Mouse (Mus musculus): ENCODE data around the gene Them7.

Them7 gene

DNA sequence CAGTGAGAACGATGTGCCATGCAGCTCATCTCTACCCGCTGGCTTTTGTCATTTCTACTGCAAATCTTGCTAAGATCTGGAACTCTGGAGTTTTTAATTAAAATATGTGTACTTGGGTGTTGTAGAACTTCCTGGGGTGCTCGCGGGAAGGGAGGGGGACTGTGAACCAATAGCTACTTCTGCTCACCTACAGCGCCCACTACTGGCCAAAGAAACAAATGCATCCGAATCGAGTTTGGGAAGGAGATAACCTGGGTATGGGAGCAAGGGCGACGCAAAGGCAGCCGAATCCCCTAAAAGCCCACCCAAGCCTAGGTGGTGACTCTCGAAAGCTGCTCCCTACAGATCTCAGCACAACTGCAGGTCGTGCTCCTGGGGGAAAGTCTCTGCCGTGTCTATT is 87.3 kb downstream of the Them7 start:
- DNase-seq (ENCODE audit: low spot score) = no peak

DNA sequence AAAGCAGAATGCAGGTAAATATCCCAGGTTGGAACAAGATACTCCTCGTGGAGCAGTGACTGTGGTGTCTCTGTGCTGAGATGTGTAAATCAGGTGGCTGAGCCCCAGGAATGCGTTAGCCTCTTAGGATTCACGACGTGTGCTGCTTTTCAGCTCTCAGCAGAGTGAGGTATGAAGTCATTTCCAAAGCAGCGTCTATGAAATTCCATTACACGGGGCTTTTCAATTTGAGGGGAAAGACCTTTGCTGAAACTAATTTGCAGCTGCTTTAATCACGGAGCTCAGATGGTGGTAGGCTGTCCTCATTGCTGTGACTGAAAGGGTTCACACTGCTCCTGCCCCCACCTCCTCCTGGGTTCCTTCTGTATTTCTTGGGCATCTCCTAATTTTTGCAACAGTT is 87.9 kb downstream of the Them7 start:
- DNase-seq (ENCODE audit: low spot score) = no peak

DNA sequence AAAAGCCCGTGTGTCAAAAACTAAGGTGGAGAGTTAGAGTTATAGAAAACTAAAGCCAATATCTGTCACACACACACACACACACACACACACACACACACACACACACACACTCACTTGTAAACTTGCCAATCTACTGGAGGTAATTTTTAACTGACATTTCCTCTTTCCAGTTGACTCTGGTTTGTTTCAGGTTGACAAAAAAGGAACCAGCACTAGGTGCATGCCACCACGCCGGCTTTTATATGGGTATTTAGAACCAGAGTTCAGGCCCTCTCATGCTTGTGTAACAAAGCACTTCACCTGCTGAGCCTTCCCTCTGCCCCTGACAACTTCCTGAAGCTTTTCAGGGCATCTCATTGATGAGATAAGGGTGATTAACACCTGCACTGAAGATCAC is 89.0 kb downstream of the Them7 start:
- DNase-seq (ENCODE audit: low spot score) = no peak

DNA sequence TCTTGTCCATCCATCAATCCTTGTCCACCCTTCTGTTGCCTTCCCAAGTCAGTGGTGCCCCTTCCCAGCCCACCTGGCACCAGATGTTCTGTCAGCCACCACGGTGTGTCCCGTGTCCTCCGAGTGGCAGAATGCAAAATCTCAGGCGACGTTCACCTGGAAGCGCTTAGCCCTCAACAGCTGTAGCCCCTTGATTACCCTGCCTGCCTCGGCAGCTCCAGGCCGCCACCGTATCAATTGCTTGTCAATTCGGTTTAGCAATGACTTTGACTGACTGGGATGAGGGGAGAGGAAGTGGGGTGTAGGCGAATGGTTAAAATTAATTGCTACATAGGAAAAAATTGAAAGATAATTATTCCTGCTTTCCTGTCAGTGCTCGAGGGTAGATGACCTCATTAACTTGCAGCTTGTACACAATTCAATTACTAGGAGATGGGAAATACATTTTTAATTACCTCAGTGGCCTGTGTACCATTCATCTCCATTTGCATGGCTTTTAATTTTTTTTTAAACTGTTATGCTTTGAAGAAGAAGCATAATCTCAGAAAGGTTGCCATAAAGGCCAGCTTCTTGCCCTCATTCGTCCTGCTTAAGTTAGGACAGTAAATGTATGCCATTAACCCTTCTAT is 93.5 kb downstream of the Them7 start:
- no peak for DNase-seq (ENCODE audit: low spot score)

DNA sequence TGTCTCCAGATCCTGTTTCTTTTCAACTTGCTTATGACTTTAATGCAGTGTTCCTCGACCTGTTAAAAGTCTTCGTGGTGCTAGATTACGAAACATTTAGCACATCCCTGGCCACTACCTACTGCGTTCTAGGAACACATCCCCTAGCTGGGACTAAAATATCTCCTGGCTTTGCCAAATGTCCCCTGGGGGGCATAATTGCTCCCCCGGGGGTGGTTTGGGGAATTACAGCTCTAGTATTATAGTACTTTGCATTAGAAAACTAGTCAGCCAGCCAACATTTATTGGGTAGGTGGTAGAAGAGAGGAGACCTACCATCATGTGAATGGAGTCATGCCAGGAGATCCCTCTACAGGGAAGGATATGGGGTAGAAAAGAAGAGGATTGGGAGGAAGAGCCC is 101.9 kb downstream of the Them7 start:
- DNase-seq (ENCODE audit: low spot score) = no peak

DNA sequence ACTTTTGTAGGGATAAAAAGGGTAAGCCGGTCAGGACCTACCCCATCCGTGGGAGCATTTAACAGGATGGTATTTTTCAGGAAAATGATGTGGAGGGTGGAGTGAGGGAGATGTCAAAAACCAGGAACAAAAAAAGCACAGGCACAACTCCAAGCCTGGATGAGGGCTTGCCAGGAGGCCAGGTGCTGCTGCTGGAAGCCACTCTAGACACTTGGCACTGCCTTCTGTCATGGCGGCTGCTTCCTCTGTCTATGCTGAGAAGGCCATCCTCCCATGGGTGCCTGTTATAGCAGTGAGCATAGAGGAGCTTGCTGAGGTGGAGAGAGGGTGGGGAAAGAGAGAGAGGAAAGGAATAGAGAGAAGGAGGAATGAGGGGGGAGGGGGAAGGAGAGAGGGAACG is 105.9 kb downstream of the Them7 start:
- DNase-seq (ENCODE audit: low spot score) = no peak

DNA sequence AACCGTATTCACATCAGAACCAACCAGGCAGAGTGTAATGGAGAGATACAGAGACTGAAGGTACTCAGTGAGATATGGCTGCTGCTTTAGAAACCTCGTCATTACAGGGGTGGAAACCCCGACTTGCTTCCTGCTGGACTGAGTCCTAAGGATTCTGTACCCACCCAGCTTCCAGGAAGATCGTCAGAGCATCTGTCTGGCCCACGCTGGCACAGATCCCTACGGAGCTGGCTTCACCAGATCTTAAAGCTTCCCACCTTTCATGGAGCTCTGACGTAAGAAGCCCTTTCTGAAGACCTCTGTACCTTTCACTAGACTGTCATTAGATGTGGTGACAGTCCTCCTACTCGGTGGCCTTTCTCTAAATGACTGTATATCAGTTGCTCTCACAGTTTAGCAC is 109.0 kb downstream of the Them7 start:
- DNase-seq (ENCODE audit: low spot score) = no peak

DNA sequence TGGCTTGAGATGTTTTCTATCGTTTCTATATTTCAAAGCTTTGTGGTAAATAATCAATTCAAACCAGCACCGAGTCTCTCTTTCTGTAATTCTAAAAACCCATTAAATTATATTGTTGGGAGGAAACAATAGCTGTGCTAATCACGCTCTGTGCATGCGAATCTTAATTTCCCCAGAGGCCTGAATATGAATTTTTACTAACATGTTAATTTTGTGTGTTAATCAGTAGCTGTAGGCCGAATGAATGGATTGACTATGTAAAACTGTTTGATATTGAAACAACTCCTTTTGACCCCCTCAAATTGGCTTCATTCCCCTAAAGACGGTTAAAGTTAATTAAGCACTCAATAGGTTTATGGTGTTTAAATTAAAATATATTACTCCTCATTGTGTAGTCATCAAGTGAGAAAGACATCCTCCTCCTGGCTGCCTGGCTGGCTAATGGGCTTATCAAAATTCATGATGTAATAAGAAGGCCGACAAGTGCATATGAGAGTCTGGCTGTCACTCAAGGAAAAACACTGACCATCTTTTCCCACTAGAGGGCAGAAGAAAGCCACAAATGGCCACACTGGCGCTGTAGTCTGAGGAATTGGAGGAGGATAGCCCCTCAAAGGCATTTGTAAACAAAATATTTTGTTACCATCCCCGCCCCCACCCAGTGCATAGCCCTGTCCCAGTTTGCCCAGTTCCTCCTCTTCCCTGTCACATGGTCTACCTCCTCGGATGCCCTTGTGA is 110.0 kb downstream of the Them7 start:
- DNase-seq (ENCODE audit: low spot score) = no peak

DNA sequence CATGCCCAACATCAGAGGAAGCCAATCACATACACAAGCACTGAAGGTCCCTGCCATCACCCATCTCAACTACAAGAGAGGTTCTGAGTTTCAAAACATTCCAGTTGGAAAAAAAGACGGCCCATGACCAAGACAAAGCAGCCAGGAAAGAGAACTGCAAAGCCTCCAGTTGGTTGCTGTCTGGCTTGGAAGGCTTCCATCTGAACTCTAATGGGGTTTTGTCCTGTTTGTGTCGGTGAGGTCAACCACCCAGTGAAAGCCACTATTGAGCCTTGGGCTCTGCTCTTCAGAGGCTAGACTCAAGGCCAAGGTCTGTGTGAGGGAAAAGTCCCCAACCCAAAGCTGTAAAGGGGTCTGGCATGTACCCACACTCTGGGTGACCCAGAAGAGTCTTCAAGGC is 111.5 kb downstream of the Them7 start:
- no peak for DNase-seq (ENCODE audit: low spot score)

DNA sequence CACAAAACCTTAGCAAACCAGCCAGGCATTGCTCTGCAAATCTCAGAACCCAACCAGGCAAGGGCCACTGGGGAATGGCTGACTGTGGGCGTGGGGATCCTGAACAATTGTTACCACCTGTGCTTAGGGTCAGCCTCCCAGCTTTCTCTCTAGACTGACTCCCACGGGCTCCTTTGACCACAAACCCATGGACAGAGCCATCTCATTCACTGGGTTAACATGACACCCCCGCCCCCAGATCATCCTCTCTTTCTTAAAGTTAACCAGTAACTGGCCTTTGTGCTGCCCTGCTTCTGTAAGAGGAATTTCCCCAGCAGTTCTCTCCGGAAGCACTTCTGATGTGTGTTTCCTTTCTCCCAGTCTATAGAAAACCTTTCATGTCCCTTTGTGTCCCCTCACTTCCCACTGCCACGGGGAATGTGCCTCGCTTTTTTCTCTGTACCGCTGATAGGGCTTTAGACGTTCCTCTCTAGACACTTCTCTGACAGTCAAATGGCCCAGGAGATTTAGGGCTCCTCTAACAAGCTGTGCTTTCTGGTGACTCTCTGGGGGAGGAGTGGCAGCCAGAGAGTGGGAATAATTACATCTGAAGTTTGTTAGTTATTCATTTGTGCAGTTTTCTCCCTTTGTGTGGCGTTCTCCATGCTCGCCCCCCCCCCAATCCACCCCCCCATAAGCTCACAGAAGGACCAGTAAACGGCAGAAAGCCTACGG is 112.4 kb downstream of the Them7 start:
- no peak for DNase-seq (ENCODE audit: low spot score)

DNA sequence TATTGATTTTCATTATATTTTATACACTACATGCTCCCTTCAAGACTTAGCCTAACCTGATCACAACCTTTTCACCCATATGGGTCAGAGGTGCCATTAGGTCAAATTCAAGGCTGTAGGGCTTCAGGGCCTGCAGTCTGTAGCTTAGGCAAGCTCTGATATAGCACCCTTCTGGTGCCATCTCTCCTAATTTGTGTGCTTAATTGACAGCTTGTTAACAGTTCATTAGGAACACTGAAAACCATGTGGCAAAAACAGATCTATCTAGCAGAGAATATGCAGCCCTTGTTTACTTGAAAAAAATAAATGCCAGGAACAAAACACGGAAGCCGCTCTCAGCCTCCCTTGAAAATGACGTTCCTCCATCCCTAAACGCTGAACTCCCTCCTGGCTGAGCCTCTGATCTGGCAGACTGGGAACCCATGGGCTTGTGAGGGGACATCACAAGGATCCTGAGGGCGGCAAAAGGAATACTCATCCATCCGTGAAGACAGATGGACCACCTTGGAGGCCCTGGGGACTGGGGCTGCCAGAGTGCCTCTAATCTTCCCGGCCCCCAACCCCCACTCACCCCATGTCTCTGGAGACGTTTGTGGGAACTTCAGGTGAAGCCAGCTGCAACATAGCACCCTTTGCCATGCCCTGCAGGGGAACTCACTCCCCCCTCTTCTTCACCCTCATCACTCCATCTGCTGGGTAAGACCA is 113.2 kb downstream of the Them7 start:
- no peak for DNase-seq (ENCODE audit: low spot score)

DNA sequence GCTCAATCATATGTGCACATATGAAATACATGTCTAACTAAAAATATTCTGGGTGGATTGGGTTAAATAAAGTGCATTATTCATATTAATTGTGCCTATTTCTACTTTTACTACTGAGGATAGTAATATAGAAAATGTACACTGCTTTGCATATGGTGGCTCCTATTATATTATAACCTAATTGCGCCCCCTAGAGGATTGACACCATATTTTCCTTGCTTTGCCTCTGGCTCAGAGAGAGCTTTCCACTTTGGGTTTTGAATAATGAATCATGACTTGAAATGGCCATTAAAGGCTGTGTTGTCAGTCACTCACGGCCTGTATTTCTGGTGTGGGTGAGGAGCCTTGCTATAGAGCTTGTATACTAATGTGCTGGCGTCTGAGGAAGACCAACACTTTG is 115.9 kb downstream of the Them7 start:
- DNase-seq (ENCODE audit: low spot score) = no peak

DNA sequence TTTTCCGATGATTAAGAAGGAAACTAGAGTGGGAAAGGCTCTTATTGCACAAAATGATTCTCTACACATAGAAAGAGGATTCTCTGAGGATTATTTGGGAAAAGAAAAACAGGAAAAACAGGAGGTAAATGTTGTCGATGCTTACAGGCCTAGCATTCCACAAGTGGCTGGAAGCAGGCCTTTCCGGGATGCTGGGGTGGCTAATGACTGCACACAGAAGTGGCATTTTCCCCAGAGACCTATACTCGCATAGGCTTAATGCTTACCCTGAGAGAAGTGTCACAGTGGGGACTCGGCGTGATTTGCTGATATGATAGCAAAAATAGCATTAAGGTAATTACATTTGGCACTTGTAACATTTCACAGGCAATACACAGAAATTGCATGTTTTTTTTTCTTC is 124.8 kb downstream of the Them7 start:
- no peak for DNase-seq (ENCODE audit: low spot score)

DNA sequence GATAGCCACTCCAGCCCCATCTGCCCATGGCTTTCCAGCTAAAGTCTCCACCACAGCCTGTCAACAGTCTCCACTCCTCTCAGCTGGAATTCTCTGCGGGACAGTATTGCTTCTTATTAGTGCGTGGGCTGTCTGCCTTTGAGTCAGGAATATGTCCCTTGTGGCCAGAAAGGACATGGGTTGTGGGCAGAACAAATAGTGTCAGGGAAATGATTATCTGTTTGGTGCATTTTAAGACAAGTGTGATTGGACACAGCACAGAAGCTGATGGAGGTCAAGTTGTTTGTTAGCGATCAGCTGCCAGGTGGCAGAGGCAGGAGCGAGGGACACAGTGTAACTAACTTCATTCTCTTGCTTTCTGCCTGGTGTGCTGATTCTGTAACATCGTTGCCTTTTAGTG is 132.7 kb downstream of the Them7 start:
- no peak for DNase-seq (ENCODE audit: low spot score)

DNA sequence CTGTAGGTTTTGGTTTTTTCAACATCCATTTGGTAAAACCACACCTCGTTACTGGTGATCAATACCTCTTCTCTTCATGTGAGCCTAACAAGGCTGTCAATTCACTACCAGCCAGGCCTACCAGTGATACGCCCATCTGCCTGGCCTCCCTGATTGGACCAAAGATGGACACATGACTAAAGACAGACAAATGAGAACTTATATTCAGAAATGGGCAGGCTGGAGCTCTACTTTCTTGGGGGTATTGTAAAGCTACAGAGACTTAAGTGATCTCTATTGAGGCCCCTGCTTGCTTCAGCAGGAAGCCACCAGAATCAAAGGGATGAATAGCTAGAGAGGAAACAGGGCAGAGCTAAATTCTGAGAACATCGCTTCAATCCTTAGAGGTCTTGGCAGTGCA is 133.9 kb downstream of the Them7 start:
- DNase-seq (ENCODE audit: low spot score) = no peak

DNA sequence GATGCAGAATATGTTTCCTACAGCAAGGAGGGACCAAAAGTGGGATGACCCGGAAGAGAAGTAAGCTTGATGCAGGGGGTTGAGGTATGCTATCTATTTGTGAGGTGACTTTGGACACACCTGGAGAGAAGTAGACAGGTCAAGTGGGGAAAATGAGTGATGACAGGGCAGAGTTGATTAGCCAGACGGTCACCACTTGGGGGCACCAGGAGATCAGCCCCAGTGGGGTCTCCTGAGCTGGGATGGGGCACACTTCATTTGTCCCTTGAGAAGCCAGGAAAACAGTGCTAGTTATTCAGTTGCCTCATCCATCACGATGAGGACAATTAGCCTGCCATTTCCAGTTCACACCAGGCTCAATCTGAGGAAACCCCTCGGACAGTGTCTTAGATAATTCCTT is 143.5 kb downstream of the Them7 start:
- no peak for DNase-seq (ENCODE audit: low spot score)

DNA sequence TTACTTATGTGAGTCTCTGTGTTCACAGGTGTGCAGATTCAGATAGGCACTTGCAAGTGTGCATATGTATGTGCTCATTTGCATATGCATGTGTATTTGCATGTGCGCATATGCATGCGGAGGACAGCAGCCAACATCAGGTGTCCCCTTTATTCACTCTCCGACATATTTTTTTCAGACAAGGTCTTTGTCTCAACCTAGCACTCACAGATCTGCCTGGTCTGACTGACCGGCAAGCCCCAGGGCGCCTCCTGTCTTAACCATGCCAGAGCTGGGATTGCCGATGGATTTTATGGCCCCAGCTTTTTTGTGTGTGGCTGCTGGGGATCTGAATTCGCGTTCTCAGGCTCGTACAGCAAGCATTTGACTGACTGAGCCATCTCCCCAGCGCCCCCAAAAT is 146.1 kb downstream of the Them7 start:
- DNase-seq (ENCODE audit: low spot score) = no peak

DNA sequence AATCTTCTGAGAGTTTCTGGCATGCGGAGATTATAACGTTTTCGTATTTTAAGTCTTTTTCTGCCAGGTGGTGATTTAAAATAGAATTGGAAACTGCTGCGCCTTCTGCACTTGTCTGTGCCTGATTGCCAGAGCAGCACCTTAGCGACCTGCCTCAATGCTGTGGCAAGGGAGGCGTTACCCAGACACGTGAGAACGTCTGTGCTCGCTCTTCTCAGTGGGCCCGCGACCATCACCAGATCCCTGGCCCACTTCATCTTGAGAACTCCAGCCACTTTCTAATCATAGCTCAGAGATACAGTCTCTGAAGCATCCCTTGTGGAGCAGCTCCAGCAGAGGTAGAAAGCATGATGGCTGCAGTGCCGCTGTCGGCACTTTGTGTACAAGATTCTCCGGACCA is 146.6 kb downstream of the Them7 start:
- DNase-seq (ENCODE audit: low spot score) = no peak

DNA sequence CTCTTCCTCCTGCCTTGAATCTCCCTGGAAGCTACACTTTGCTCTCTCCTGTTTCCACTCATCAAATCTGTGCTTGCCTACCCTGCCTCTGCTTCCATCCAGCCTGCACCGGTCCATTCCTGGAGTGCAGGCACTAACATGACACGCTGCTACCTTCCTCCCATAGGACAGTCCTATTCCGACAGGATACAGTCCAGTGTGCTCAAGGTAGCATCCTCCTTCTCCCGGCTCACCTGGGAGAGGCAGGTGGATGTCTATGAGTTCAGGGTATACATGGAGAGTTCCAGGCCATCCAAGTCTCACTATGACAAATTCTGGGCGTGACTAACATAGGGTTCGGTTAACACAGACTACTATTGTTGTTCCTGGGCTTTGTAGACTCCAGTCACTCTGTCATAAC is 148.0 kb downstream of the Them7 start:
- DNase-seq (ENCODE audit: low spot score) = no peak

DNA sequence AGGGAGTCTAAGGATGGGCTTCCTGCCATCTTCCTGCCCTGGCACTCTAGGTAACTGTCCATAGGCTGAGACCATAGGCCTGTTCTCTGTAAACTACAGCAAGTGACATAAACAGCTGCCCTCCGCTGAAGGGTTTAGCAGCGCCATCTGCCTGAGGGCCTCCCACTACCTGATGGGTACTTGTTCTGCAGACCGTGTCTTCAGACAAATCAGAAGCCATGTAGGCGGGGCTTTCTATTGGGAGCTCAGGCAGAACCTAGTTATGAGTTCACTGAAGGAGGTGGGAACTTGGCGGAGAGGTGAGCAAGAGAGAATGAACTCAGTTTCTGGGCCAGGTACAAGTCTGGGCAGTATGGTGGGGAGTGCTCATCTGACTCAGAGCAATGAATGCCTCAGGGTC is 148.6 kb downstream of the Them7 start:
- no peak for DNase-seq (ENCODE audit: low spot score)

DNA sequence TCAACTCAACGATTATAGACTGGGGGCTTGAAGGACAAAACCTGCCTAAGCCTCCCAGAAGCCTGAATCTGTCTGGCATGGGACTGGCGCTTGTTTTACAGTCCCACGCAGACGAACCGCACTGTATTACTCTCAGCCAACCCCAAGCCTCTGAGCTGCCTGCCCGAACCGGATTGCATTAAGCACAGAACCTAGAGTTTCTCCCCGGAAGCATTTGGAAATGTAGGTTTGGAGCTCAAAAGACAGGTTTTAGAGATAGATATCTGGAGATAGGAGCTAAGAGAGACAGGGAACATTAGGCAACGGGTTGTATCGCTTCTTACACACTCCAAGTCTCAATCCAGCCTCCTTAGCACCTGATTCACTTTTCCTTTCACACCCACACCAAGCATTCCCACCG is 149.5 kb downstream of the Them7 start:
- no peak for DNase-seq (ENCODE audit: low spot score)

DNA sequence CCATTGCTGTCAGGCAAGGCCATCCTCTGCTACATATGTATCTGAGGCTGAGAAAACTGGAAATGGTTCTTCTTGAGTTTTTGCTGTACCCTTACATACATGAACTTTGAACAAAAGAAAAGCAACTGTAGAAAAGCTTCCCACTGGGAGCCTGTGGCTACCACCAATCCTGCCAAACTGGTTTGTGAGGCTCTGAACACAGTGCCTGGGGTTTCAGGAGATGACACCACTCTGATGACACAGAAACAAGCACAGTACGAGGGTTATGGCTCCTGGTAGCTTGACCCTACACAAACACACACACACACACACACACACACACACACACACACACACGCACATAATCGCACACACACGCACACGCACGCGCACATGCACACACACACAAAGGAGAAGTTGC is 151.1 kb downstream of the Them7 start:
- no peak for DNase-seq (ENCODE audit: low spot score)

DNA sequence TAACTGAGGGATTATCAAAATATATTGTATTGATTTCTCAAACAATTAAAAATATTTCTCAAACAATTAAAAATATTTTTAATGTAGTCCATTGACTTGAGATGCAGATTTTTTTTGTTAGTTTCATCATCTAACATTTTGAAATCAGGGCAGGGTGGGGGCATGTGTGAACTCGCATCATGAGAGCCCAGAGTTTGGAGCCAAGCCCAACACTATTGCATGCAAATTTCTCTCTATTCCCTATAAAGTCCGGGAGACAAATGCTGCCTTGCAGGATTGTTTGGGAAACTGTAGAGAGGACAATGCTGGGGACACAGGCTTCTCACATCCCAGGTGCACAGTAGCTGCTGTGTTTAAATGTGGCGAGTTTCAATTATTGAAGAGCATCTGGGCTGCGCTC is 151.6 kb downstream of the Them7 start:
- DNase-seq (ENCODE audit: low spot score) = no peak

Measured in urinary bladder, postnatal 10 days (tissue).